Mouse (Mus musculus) E14TG2a.4 (cell line): Measurements from ENCODE around the gene Rnf212b.

Experiments
- H3K27me3 ChIP-seq: 2 replicates; pipeline ENCODE4 v1.6.1; 2014; ENCODE audit warnings: low read length, control low read depth; ENCODE audit not compliant: insufficient read depth
- H3K36me3 ChIP-seq: 2 replicates; pipeline ENCODE4 v1.6.1; 2014; ENCODE audit warnings: low read length, control low read depth; ENCODE audit not compliant: insufficient read depth
- H3K4me1 ChIP-seq: replicated peaks from 2 replicates; pipeline ENCODE4 v1.6.1; 2014; ENCODE audit warnings: low read depth, low read length, control low read depth
- H3K4me3 ChIP-seq: replicated peaks from 2 replicates; pipeline ENCODE4 v1.5.1; 2014; ENCODE audit warnings: mild to moderate bottlenecking, low read length
- H3K9me3 ChIP-seq: 2 replicates; pipeline ENCODE4 v1.6.1; 2014; ENCODE audit warnings: low read length, control low read depth
- CTCF ChIP-seq: conservative IDR thresholded peaks from 2 replicates; pipeline ENCODE4 v1.5.1; 2014; ENCODE audit warnings: low read length
- NANOG ChIP-seq: IDR thresholded peaks from 2 replicates; pipeline ENCODE4 v1.6.1; 2014; ENCODE audit warnings: borderline replicate concordance, low read length, mixed read lengths
- POU5F1 ChIP-seq: IDR thresholded peaks from 2 replicates; pipeline ENCODE4 v1.6.1; 2014; ENCODE audit warnings: low read length, borderline replicate concordance

Gene Rnf212b

DNA sequence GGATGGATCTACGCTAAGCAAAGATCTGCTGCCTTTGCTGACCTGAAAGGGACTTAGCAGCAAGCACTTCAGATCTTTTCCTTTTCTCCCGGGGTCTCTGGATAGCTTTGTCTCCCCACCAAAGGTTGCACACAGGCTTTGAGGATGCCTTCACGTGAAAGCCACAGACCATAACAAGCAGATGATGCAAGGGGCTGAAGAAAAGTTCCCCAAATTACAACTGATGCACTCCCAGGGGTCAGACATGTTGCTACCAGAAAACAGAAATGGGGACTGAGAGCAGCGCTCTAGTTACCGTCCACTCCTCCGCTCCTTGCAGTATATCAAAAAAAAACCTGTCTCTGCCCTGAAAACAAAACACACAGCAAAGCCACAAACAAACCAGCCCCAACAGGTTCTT is 21.8 kb upstream of the Rnf212b start:
- TF ChIP-seq POU5F1 (no peak), CTCF (no peak), NANOG (no peak)
- H3K4me1 ChIP-seq: peaks cover 14% of the 10 kb centered on the region
- H3K4me3 ChIP-seq: no peak overlapping the region
- H3K36me3 ChIP-seq: no peaks in the 10 kb centered on the region
- 0 out of 2 replicates have a peak, but pooled peaks cover 4% of the 10 kb centered on the region for H3K9me3 ChIP-seq
- peaks cover 12% of the 10 kb centered on the region for H3K27me3 ChIP-seq

DNA sequence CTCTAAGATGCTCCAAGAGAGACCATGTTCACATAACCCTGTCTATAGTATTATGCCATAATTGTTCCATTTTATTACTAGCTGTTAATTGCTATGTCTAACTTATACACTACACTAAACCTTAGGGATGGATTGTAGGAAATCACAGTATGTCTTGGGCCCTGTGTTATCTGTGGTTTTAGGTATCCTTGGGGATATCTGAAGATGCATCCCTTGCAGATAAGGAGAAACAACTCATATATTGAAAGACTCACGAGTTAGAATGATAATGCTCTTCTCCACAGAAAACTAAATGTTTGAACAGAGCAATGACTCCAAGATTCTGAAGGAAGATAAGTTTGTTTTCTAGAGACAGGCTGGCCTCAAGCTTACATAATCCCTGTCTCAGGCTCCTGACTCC is 20.6 kb upstream of the Rnf212b start:
- TF ChIP-seq NANOG: no peak
- TF ChIP-seq CTCF: no peak
- TF ChIP-seq POU5F1: no peak
- H3K36me3 ChIP-seq: no peaks in the 10 kb centered on the region
- H3K4me3 ChIP-seq: no peak overlapping the region
- peaks cover 10% of the 10 kb centered on the region for H3K27me3 ChIP-seq
- peaks cover 14% of the 10 kb centered on the region for H3K4me1 ChIP-seq
- H3K9me3 ChIP-seq: no peaks in the 10 kb centered on the region

DNA sequence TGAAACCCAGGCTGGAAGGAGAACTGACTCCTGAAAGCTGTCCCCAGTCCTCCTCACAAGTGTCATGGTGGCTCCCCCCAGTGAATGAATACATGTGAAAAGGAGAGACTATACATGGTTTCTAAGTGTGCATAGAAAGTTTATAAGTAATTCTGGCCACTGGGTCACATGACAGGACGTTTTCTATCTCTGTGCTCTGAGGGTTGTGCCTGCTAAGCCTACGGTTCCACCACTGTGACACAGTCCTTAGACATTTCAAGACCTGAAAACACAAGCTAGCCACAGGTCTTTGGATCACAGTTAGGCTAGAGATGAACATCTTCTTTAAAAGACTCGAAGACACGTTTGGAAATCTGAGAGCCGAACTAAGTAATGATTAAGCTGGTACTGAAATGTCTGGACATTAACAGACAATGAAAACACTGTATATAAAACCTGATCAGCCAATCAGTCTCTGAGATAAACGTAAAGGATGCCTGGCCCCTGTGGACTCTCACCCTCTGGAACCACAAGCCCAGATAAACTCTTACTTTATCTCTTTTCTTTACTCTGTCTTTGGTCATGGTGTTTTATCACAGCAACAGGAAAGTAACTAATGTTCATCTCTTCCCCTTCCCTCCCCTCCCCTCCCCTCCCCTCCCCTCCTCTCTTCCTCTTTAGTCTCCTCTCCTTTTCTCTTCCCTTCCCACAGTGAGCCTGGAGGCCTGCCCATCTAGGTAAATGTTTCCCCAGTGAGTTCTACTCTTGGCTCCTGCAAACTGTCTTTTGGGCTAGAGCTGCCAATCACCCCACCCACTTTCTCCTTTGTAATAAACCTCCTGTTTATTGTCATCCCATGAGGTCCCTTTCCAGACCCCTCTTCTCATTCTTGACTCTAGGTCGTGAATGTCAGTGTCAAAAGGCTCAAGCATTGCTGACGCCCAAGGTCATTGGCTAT is 19.8 kb upstream of the Rnf212b start:
- H3K9me3 ChIP-seq: no peaks in the 10 kb centered on the region
- TF ChIP-seq CTCF: no peak
- no peak for TF ChIP-seq POU5F1
- TF ChIP-seq NANOG: no peak
- peaks cover 14% of the 10 kb centered on the region for H3K4me1 ChIP-seq
- no peak overlapping the region for H3K4me3 ChIP-seq
- no peaks in the 10 kb centered on the region for H3K36me3 ChIP-seq
- H3K27me3 ChIP-seq: peaks cover 5% of the 10 kb centered on the region; the same call in 1 of the 2 replicates

DNA sequence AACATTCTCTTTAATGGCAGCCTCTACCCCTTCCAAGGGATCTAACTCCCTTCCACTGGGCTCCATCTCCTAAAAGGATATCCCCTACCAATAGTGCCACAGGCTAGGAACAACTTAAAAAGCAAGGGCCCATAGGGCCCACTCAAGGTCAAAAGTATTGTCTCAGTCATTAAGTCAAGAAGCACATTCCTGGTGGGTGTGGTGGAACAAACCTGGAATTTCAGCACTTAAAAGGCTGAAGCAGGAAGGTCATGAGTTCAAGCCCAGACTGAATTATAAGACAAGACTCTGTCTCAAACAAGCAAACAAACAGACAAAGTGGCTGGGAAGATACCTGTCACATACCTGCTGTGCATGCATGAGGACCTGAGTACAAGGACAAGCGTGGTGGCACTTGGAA is 18.0 kb upstream of the Rnf212b start:
- H3K36me3 ChIP-seq: no peaks in the 10 kb centered on the region
- TF ChIP-seq NANOG (no peak; the same call in 1 of the 2 replicates), CTCF (no peak), POU5F1 (no peak)
- H3K9me3 ChIP-seq: no peaks in the 10 kb centered on the region
- no peak overlapping the region for H3K4me3 ChIP-seq
- peaks cover 14% of the 10 kb centered on the region for H3K4me1 ChIP-seq
- H3K27me3 ChIP-seq: 0 out of 2 replicates have a peak, but pooled peaks cover 2% of the 10 kb centered on the region

DNA sequence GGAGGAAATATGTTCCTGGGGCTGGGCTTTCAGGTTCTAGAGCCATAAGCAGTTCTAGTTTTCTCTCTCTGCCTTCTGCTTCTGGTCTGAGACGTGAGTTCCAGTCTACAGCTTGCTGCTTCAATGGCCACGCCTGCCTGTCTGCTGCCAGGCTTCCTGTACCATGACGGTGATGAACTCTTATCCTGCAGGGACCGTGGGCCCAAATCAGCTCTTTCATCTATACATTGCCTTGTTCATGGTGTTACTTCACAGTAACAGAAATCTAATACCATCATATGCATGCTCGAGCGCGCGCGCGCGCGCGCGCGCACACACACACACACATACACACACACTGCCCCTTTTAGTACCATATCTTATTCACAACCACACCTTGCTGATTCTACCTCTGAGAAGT is 17.2 kb upstream of the Rnf212b start:
- H3K4me1 ChIP-seq: peaks cover 14% of the 10 kb centered on the region
- no peaks in the 10 kb centered on the region for H3K9me3 ChIP-seq
- TF ChIP-seq POU5F1 (no peak), NANOG (no peak)
- H3K36me3 ChIP-seq: no peaks in the 10 kb centered on the region
- H3K4me3 ChIP-seq: no peak overlapping the region
- H3K27me3 ChIP-seq: peaks cover 5% of the 10 kb centered on the region; the same call in 1 of the 2 replicates

DNA sequence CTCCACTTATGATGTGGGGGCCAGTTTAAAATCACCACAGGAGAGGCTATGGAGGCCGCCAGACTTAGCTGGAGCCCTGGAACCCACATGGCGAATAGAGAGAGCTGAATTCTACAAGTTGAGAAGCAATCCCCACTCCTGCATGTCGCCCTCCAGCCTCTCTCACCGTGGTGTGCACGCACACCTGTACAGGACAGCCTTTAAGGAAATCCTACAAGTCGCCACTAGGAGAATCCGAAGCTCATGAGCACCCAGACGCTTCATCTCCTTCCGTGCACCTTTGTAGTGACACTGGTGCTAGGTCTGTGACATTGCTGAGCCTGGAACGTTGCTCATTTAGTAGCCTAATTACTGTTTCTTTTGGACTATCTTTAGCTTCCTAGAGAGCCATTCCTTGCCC is 14.3 kb upstream of the Rnf212b start:
- H3K36me3 ChIP-seq: no peaks in the 10 kb centered on the region
- H3K9me3 ChIP-seq: no peaks in the 10 kb centered on the region
- H3K4me3 ChIP-seq: no peak overlapping the region
- 0 out of 2 replicates have a peak, but pooled peaks have one; percentile 10 for TF ChIP-seq CTCF
- no peak for TF ChIP-seq POU5F1
- H3K4me1 ChIP-seq: peaks cover 11% of the 10 kb centered on the region
- H3K27me3 ChIP-seq: peaks cover 6% of the 10 kb centered on the region; the same call in 1 of the 2 replicates

DNA sequence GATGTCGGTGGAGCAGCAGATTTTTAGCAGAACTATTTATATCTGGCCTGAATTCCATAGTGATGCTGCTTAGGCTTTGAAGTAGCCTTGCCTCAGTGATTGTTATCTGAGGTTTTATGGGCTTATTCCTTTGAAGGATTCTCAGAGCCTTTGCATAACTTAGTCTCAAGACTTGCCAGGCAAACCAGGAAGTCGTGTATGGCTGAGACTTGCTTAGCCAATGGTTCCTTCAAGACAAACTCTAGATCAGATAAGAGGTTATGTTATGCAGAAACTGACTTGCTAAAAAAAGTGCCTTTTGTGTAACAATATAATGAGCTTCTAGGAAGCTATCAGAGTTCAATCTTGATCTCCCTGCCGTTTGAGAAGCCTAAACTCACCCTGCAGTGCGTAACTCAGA is 11.5 kb upstream of the Rnf212b start:
- no peaks in the 10 kb centered on the region for H3K4me1 ChIP-seq
- H3K36me3 ChIP-seq: no peaks in the 10 kb centered on the region
- TF ChIP-seq POU5F1 (no peak), CTCF (no peak), NANOG (no peak)
- H3K27me3 ChIP-seq: peaks cover 9% of the 10 kb centered on the region; the same call in 1 of the 2 replicates
- no peaks in the 10 kb centered on the region for H3K9me3 ChIP-seq
- no peak overlapping the region for H3K4me3 ChIP-seq

DNA sequence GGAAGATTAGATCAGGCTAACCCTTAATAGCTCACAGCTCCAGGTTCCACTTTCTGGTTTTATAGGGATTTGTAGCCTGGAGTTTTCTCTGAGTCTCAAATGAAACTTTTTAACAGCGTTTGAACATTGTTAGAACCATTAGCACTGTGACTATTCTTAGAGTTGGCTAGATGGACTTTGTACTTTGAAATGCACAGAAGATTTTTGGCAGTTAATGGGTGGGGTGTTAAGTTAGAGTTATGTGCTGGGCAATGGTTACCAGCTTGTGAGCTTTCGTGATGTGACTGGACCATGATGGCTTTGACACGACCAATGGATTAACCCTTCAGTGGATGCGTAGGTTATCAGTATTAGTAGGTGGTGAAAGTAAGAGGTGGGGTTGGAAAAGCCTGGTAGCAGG is 7.8 kb upstream of the Rnf212b start:
- TF ChIP-seq POU5F1 (no peak), CTCF (no peak), NANOG (no peak)
- Histone ChIP-seq H3K4me1 (no peaks in the 10 kb centered on the region), H3K36me3 (no peaks in the 10 kb centered on the region), H3K4me3 (no peak overlapping the region), H3K9me3 (no peaks in the 10 kb centered on the region), H3K27me3 (peaks cover 18% of the 10 kb centered on the region)
